Mouse (Mus musculus): ENCODE measurements at regions not wholly inside any gene's neighbourhood (a gene's known extent, or its start where the extent isn't known, plus 50 kb on each side); places are given as distances from the start of the nearest gene placed in this dataset.

DNA sequence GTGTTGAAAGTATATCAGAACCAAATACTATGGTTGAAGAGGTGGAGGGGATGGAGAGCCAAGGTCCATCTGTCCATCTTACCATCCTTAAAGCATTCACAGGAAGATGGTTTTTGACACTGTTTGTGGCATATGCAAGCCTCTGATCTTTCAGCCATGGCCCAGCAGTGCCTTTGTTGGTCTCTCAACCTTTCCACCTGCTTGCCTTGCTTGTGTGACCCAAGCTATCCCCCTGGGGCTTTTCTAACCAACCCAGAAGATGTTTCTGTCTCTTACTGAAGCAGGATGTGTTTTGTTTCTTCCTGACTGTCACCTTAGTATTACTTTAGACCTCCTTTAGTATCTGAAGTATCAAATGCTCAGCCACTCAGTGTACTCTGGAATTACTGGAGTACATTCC is 107.8 kb upstream of the Prdm1 start:
- Histone ChIP-seq H3K9ac (ENCODE audit: low read depth, low read length) (no peak overlapping the region), H3K9me3 (ENCODE audit: control insufficient read depth, low read length) (no peaks in the 10 kb centered on the region), H3K4me1 (ENCODE audit: control insufficient read depth, insufficient read depth, low read depth, low read length) (no peaks in the 10 kb centered on the region), H3K27ac (ENCODE audit: low read depth, low read length) (no peak overlapping the region), H3K27me3 (replicated peaks; ENCODE audit: control insufficient read depth, insufficient read depth, low read length) (no peaks in the 10 kb centered on the region), H3K4me3 (ENCODE audit: low read length) (no peak overlapping the region), H3K4me2 (ENCODE audit: low read length) (no peak overlapping the region), H3K36me3 (ENCODE audit: control insufficient read depth, insufficient read depth, low read length) (no peaks in the 10 kb centered on the region)
- no peak for ATAC-seq

DNA sequence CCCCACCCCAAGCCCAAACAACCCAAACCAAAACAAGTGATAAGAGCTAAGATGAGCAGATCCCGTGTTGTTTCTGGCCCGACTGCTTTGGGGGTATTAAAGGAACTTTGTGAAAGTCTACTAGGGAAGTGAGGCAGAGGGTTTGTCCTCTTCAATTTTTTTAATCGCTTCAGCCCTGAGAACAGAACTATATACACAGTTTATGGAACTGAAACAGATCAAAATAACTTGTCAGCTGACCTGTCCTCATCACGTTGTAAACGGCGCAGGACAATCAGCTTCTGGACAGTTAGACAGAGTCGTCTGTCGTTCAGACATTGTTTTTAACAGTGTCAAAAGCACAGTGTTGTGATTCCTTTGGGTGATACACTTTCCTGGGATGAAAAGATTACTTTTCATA is 103.3 kb upstream of the Prdm1 start:
- Histone ChIP-seq H3K4me1 (ENCODE audit: control insufficient read depth, insufficient read depth, low read depth, low read length) (no peaks in the 10 kb centered on the region), H3K4me3 (ENCODE audit: low read length) (no peak overlapping the region), H3K36me3 (ENCODE audit: control insufficient read depth, insufficient read depth, low read length) (no peaks in the 10 kb centered on the region), H3K27ac (ENCODE audit: low read depth, low read length) (no peak overlapping the region), H3K9me3 (ENCODE audit: control insufficient read depth, low read length) (no peaks in the 10 kb centered on the region), H3K4me2 (ENCODE audit: low read length) (no peak overlapping the region), H3K9ac (ENCODE audit: low read depth, low read length) (no peak overlapping the region), H3K27me3 (replicated peaks; ENCODE audit: control insufficient read depth, insufficient read depth, low read length) (no peaks in the 10 kb centered on the region)
- no peak for ATAC-seq
- WGBS = 84% methylated on average over 8 of the region's 8 CpGs

DNA sequence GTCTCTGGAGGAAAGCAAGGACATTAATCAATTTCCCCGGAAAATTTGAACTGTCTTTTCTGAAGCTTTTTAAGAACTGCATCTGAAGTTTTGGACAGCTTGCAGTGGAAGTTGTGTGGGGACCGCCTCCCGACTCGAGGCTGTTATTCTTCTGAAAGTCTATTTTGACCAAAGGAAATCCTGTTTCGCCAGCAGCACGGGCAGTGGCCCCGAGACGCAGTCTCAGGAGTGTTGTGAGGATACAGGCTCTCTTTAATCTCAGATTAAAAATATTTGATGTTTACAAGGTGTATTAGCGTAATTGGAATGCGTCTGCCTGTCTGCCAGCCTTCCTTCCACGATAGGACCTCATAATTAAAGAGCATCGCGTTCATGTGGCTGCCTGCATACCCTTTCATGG is 102.2 kb upstream of the Prdm1 start:
- 82% methylated on average over 13 of the region's 13 CpGs for WGBS

DNA sequence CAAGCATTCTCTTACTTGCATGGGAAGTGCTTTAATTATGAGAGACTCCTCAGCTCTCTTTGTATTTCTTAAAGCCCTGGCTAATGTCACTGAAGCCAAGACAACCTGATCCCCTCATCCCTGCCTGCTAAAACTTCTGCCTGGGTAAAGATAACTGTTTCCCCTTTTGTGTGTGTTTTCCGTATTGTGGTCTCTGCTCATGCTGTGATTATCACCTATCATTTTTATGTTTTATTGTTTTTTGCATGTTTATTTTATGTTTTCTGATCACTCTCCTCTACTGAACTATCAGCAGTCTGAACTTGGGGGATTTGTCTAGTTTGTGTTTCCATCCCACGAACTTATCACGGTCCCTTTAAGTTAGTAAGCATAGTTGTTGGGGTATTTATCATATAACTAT is 100.1 kb upstream of the Prdm1 start:
- no peak overlapping the region for H3K4me2 ChIP-seq (ENCODE audit: low read length)
- H3K9ac ChIP-seq (ENCODE audit: low read depth, low read length) = no peak overlapping the region
- no peaks in the 10 kb centered on the region for H3K36me3 ChIP-seq (ENCODE audit: control insufficient read depth, insufficient read depth, low read length)
- no peaks in the 10 kb centered on the region for H3K27me3 ChIP-seq (replicated peaks; ENCODE audit: control insufficient read depth, insufficient read depth, low read length)
- no peak overlapping the region for H3K4me3 ChIP-seq (ENCODE audit: low read length)
- WGBS = 96% methylated on average over 3 of the region's 3 CpGs
- no peak for ATAC-seq
- no peak overlapping the region for H3K27ac ChIP-seq (ENCODE audit: low read depth, low read length)
- no peaks in the 10 kb centered on the region for H3K4me1 ChIP-seq (ENCODE audit: control insufficient read depth, insufficient read depth, low read depth, low read length)
- no peaks in the 10 kb centered on the region for H3K9me3 ChIP-seq (ENCODE audit: control insufficient read depth, low read length)

More for the DNA sequence above, 102.2 kb upstream of the Prdm1 start:
- no peak for ATAC-seq
- Histone ChIP-seq H3K4me2 (ENCODE audit: low read length) (no peak overlapping the region), H3K27ac (ENCODE audit: low read depth, low read length) (no peak overlapping the region), H3K9me3 (ENCODE audit: control insufficient read depth, low read length) (no peaks in the 10 kb centered on the region), H3K4me1 (ENCODE audit: control insufficient read depth, insufficient read depth, low read depth, low read length) (no peaks in the 10 kb centered on the region), H3K27me3 (replicated peaks; ENCODE audit: control insufficient read depth, insufficient read depth, low read length) (no peaks in the 10 kb centered on the region), H3K4me3 (ENCODE audit: low read length) (no peak overlapping the region), H3K9ac (ENCODE audit: low read depth, low read length) (no peak overlapping the region), H3K36me3 (ENCODE audit: control insufficient read depth, insufficient read depth, low read length) (no peaks in the 10 kb centered on the region)

DNA sequence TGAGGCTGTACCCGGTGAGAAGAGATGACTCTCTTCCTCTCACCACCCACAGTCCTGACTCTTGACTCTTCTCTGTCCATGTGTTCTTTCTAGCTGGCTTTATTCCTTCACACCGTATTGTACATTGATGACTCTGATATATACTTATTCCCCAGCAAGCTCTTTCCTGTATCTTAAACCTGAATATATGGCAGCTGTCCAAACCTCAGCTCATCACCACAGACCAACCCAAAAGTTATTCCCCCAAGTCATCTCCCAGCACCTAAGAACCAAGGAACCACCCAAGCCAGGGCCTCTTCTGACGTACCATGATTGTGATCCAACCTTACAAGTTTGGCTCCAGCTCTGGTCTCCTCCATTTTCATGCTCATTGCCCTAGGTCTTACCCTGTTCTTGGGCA is 99.1 kb upstream of the Prdm1 start:
- H3K27ac ChIP-seq (ENCODE audit: low read depth, low read length) = no peak overlapping the region
- H3K4me2 ChIP-seq (ENCODE audit: low read length) = no peak overlapping the region
- no peak overlapping the region for H3K9ac ChIP-seq (ENCODE audit: low read depth, low read length)
- ATAC-seq = no peak
- H3K4me3 ChIP-seq (ENCODE audit: low read length) = no peak overlapping the region
- H3K4me1 ChIP-seq (ENCODE audit: control insufficient read depth, insufficient read depth, low read depth, low read length) = no peaks in the 10 kb centered on the region
- WGBS = 96% methylated on average over 3 of the region's 3 CpGs
- H3K27me3 ChIP-seq (replicated peaks; ENCODE audit: control insufficient read depth, insufficient read depth, low read length) = no peaks in the 10 kb centered on the region
- H3K9me3 ChIP-seq (ENCODE audit: control insufficient read depth, low read length) = no peaks in the 10 kb centered on the region
- no peaks in the 10 kb centered on the region for H3K36me3 ChIP-seq (ENCODE audit: control insufficient read depth, insufficient read depth, low read length)

DNA sequence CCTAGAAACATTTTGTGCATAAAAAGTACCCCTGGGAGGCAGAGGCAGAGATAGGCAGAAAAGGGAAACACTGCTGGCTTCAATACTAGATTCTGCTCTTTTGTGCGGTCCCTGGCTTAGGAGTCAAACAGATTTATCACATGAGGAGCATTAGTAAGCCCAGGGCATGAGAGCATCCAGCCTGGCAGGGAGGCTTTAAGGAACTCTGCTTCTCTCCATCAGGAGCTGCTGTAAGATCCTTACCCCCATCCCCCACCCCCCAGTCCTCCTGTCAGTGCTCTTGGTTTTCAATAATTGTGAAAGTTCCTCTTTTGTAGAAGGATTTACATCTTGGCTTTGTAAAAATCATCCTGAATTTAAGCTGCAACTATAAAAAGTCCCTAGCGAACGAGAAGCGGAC is 97.2 kb upstream of the Prdm1 start:
- ATAC-seq = no peak
- 79% methylated on average over 4 of the region's 4 CpGs for WGBS

DNA sequence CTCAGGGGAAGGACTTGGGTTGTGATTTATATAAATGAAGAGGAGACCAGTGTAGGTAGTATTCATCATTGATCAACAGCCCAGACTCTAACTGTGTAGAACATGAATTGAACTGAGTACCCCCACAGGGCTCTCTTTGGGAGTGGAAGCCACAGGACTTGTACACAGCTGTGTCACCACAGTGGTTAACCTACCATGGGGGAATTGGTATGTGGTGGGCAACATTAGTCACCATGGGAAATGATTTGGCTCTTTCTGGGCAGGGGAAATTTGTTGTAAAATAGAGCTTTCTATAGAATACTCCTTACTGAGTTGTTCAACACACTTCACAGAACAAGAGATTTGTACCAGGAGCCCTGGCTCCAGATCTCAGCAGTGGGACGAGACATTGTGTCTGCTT is 87.3 kb upstream of the Prdm1 start:
- Histone ChIP-seq H3K27ac (ENCODE audit: low read depth, low read length) (no peak overlapping the region), H3K27me3 (replicated peaks; ENCODE audit: control insufficient read depth, insufficient read depth, low read length) (no peaks in the 10 kb centered on the region), H3K4me2 (ENCODE audit: low read length) (no peak overlapping the region), H3K9ac (ENCODE audit: low read depth, low read length) (no peak overlapping the region), H3K9me3 (ENCODE audit: control insufficient read depth, low read length) (no peaks in the 10 kb centered on the region), H3K4me3 (ENCODE audit: low read length) (no peak overlapping the region), H3K4me1 (ENCODE audit: control insufficient read depth, insufficient read depth, low read depth, low read length) (no peaks in the 10 kb centered on the region), H3K36me3 (ENCODE audit: control insufficient read depth, insufficient read depth, low read length) (no peaks in the 10 kb centered on the region)
- 87% methylated on average over 1 of the region's 1 CpGs for WGBS
- ATAC-seq = no peak

More for the DNA sequence above, 97.2 kb upstream of the Prdm1 start:
- no peaks in the 10 kb centered on the region for H3K4me1 ChIP-seq (ENCODE audit: control insufficient read depth, insufficient read depth, low read depth, low read length)
- no peak overlapping the region for H3K27ac ChIP-seq (ENCODE audit: low read depth, low read length)
- no peaks in the 10 kb centered on the region for H3K36me3 ChIP-seq (ENCODE audit: control insufficient read depth, insufficient read depth, low read length)
- no peaks in the 10 kb centered on the region for H3K9me3 ChIP-seq (ENCODE audit: control insufficient read depth, low read length)
- H3K9ac ChIP-seq (ENCODE audit: low read depth, low read length) = no peak overlapping the region
- no peaks in the 10 kb centered on the region for H3K27me3 ChIP-seq (replicated peaks; ENCODE audit: control insufficient read depth, insufficient read depth, low read length)
- H3K4me3 ChIP-seq (ENCODE audit: low read length) = no peak overlapping the region
- no peak overlapping the region for H3K4me2 ChIP-seq (ENCODE audit: low read length)

DNA sequence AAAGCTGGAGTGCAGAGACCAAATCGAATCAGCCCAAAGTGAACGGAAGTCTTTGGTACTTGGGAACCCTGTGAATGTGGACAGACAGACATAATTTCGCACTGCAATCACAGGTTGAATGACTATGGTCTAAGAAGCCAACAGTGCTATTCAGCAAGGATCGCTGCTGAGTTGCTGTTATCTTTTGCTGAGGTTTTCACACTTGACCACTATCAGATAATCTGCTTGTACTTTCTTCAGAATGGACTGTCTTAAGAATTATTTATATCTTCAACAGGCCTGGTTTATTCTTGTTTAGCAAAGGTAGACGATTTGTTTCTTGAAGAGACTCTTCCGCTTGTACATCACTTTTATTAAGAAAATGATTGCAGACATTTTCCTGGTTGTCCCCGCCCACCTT is 84.3 kb upstream of the Prdm1 start:
- no peak overlapping the region for H3K27ac ChIP-seq (ENCODE audit: low read depth, low read length)
- H3K9me3 ChIP-seq (ENCODE audit: control insufficient read depth, low read length) = no peaks in the 10 kb centered on the region
- H3K9ac ChIP-seq (ENCODE audit: low read depth, low read length) = no peak overlapping the region
- H3K4me1 ChIP-seq (ENCODE audit: control insufficient read depth, insufficient read depth, low read depth, low read length) = no peaks in the 10 kb centered on the region
- no peaks in the 10 kb centered on the region for H3K36me3 ChIP-seq (ENCODE audit: control insufficient read depth, insufficient read depth, low read length)
- H3K4me3 ChIP-seq (ENCODE audit: low read length) = no peak overlapping the region
- 96% methylated on average over 7 of the region's 7 CpGs for WGBS
- H3K4me2 ChIP-seq (ENCODE audit: low read length) = no peak overlapping the region
- ATAC-seq = no peak
- no peaks in the 10 kb centered on the region for H3K27me3 ChIP-seq (replicated peaks; ENCODE audit: control insufficient read depth, insufficient read depth, low read length)

DNA sequence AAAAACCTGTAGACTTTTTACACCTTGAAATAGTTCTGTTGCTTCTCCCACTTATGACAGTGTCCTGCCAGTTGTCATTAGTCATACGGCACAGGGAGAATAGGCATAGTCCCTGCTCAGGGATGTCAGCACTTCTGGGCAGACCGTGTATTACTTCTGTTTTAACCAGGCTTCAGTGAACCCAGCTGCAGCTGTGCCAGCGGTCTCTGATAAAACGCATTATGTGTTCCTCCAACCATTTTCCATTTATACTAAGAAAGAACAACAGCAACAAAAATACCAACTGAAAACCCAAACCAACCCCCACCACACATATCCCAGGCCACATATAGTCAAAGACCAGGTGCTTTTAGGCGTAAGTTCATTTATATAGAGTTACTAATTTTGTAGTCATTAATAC is 83.1 kb upstream of the Prdm1 start:
- no peak for ATAC-seq
- H3K4me3 ChIP-seq (ENCODE audit: low read length) = no peak overlapping the region
- 79% methylated on average over 5 of the region's 5 CpGs for WGBS
- H3K9ac ChIP-seq (ENCODE audit: low read depth, low read length) = no peak overlapping the region
- no peaks in the 10 kb centered on the region for H3K36me3 ChIP-seq (ENCODE audit: control insufficient read depth, insufficient read depth, low read length)
- H3K27me3 ChIP-seq (replicated peaks; ENCODE audit: control insufficient read depth, insufficient read depth, low read length) = no peaks in the 10 kb centered on the region
- H3K4me1 ChIP-seq (ENCODE audit: control insufficient read depth, insufficient read depth, low read depth, low read length) = no peaks in the 10 kb centered on the region
- H3K27ac ChIP-seq (ENCODE audit: low read depth, low read length) = no peak overlapping the region
- H3K4me2 ChIP-seq (ENCODE audit: low read length) = no peak overlapping the region
- no peaks in the 10 kb centered on the region for H3K9me3 ChIP-seq (ENCODE audit: control insufficient read depth, low read length)

DNA sequence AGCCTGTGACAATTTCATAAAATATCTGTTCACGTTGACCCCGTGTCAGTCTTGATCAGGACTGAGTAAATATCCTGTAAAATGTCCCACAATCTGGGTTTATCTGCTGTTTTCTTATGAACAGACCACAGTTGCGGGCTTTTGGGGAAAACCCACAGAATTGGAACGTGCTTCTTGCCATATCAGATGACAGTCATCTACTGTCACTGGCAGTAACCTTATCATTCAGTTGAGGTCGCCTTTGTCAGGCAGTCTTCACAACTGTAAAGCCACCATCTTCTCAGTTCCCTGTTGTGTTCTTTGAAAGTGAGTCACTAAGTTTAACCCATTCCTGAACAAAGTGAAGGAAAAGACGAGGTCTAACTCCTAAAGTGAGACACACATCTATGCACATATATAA is 80.9 kb upstream of the Prdm1 start:
- no peaks in the 10 kb centered on the region for H3K9me3 ChIP-seq (ENCODE audit: control insufficient read depth, low read length)
- H3K27me3 ChIP-seq (replicated peaks; ENCODE audit: control insufficient read depth, insufficient read depth, low read length) = no peaks in the 10 kb centered on the region
- no peak overlapping the region for H3K4me2 ChIP-seq (ENCODE audit: low read length)
- H3K36me3 ChIP-seq (ENCODE audit: control insufficient read depth, insufficient read depth, low read length) = no peaks in the 10 kb centered on the region
- H3K4me3 ChIP-seq (ENCODE audit: low read length) = no peak overlapping the region
- H3K9ac ChIP-seq (ENCODE audit: low read depth, low read length) = no peak overlapping the region
- no peak overlapping the region for H3K27ac ChIP-seq (ENCODE audit: low read depth, low read length)
- no peak for ATAC-seq
- no peaks in the 10 kb centered on the region for H3K4me1 ChIP-seq (ENCODE audit: control insufficient read depth, insufficient read depth, low read depth, low read length)
- 83% methylated on average over 6 of the region's 6 CpGs for WGBS
